Mouse (Mus musculus): Measurements from ENCODE around the gene St5.

DNA sequence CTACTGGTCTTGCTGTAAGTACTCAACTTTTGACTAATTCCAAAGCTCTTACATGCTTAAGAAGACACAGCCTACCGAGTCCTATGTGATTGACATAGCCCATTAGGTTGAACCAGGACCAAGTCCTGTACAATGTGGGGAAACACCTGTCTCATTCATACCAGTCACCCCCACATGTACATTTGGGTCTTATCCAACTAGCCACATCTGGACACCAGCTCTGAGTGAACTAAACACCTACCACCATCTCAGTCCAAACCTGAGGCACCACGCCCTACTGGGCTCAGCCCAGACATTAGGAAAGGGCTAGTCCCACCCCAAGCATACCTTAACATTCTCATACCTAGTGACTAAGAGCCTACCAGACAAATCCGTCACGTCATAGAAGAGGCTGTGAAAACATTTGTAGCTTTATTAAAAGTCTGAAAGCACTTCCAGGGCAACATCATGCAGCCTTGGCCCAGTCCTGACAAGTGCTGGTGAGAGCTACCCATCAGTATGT, 135.0 kb downstream of the St5 start:
- TF ChIP-seq POLR2A (IDR thresholded peaks at IDR 0.05; ENCODE audit: low read depth, low read length) (no peak), CTCF (IDR thresholded peaks at IDR 0.05; ENCODE audit: extremely low read depth, insufficient read depth, insufficient read length, insufficient replicate concordance) (no peak)

All from spleen, adult 2 months (tissue).